Mouse (Mus musculus) frontal cortex, adult 2 months (tissue): ENCODE measurements at regions not wholly inside any gene's neighbourhood (a gene's known extent, or its start where the extent isn't known, plus 50 kb on each side); places are given as distances from the start of the nearest gene placed in this dataset.

ENCODE experiments used
- DNase-seq, 2 experiments: peaks; one replicate each; pipeline ENCODE4 v3.0.0; 2022; ENCODE audit warnings: low spot score in 1 of 2; ENCODE audit errors: extremely low spot score in 1 of 2

DNA sequence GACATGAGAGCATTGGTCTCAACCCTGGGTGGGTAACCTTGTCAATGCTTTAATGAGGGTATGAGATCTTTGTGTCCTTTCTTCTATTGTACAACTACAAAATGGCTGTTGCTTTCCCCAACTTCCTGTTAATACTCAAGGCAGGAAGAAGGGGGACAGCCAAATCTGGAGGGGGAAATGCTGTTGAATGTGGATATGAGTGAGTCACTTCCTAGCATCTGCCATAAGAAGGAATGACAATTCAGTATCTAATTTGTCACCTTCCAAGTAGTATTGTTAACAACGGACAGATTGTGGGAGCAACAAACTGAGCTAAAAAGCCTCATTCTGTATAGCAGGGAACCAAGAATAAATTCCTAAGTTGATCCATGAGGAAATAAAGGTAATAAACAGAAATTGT, 309.2 kb upstream of the Aco1 start:
- no peak for DNase-seq
